Mouse (Mus musculus): Measurements from ENCODE around the gene Fhod1.

- TF ChIP-seq CTCF (IDR thresholded peaks at IDR 0.05; ENCODE audit: low read depth) = no peak
- no peak for TF ChIP-seq EP300 (IDR thresholded peaks at IDR 0.05; ENCODE audit: low read depth)
These were observed 67.2 kb downstream of the Fhod1 start for GRCm38 (mm10) chr8:105280567-105280966.

All from liver, postnatal 0 days (tissue).